Mouse (Mus musculus) neural tube, embryonic 15.5 days (tissue): ENCODE data around the gene Klc2. TPM values are rescaled to one million over a fixed set of nuclear protein-coding genes. Genes with fewer than 3 reads are reported as not detected.
"Not testable (repeated sequence)": the region's sequence is repeated elsewhere in the genome, so short reads cannot be mapped to it uniquely, and the experiment has no call there.

Experiments used
- ATAC-seq: fragments of 200-750 bp; cut with Nextera tagmentation; 2 replicates; pipeline ENCODE4 v1.8.0; 2017; ENCODE audit warnings: mild to moderate bottlenecking, moderate TSS enrichment, moderate library complexity; ENCODE audit not compliant: low FRiP score
- H3K27ac ChIP-seq: fragments of 300-500 bp; sonication (generic); replicated peaks from 2 replicates; pipeline ENCODE4 v1.5.1; 2015; ENCODE audit warnings: mild to moderate bottlenecking, inconsistent platforms
- H3K27me3 ChIP-seq: fragments of 300-500 bp; sonication (generic); replicated peaks from 2 replicates; pipeline ENCODE4 v1.6.1; 2015; ENCODE audit warnings: inconsistent platforms
- H3K36me3 ChIP-seq: fragments of 300-500 bp; sonication (generic); 2 replicates; pipeline ENCODE4 v1.6.1; 2015; ENCODE audit warnings: inconsistent platforms
- H3K4me1 ChIP-seq: fragments of 300-500 bp; sonication (generic); 2 replicates; pipeline ENCODE4 v1.6.1; 2015; ENCODE audit warnings: inconsistent platforms
- H3K4me2 ChIP-seq: fragments of 300-500 bp; sonication (generic); 2 replicates; pipeline ENCODE4 v1.6.1; 2015; ENCODE audit warnings: inconsistent platforms, mild to moderate bottlenecking, moderate library complexity
- H3K4me3 ChIP-seq: fragments of 300-500 bp; sonication (generic); replicated peaks from 2 replicates; pipeline ENCODE4 v1.5.1; 2015; ENCODE audit warnings: mild to moderate bottlenecking, inconsistent platforms
- H3K9ac ChIP-seq: fragments of 300-500 bp; sonication (generic); replicated peaks from 2 replicates; pipeline ENCODE4 v1.6.1; 2015; ENCODE audit warnings: mild to moderate bottlenecking, inconsistent platforms
- H3K9me3 ChIP-seq: fragments of 300-500 bp; sonication (generic); replicated peaks from 2 replicates; pipeline ENCODE4 v1.6.1; 2016; ENCODE audit warnings: inconsistent platforms
- WGBS: fragments of 180-500 bp; shearing (Covaris S2); methylation state at CpG from one replicate; pipeline ENCODE4 v1.1.7; 2015; ENCODE audit warnings: mixed read lengths; 5-methylcytosine and 5-hydroxymethylcytosine counted together
- polyA plus RNA-seq: library from polyadenylated mRNA; unstranded; fragments of >200 nt; fragmentation: Nextera tagmentation; extraction: Ambion mirVana; gene quantifications from 2 replicates; pipeline ENCODE4 v1.2.1, GENCODE M21; 2015

Gene Klc2
- polyA plus RNA-seq, 1 experiment from 2014 or later = 94.5 TPM

DNA sequence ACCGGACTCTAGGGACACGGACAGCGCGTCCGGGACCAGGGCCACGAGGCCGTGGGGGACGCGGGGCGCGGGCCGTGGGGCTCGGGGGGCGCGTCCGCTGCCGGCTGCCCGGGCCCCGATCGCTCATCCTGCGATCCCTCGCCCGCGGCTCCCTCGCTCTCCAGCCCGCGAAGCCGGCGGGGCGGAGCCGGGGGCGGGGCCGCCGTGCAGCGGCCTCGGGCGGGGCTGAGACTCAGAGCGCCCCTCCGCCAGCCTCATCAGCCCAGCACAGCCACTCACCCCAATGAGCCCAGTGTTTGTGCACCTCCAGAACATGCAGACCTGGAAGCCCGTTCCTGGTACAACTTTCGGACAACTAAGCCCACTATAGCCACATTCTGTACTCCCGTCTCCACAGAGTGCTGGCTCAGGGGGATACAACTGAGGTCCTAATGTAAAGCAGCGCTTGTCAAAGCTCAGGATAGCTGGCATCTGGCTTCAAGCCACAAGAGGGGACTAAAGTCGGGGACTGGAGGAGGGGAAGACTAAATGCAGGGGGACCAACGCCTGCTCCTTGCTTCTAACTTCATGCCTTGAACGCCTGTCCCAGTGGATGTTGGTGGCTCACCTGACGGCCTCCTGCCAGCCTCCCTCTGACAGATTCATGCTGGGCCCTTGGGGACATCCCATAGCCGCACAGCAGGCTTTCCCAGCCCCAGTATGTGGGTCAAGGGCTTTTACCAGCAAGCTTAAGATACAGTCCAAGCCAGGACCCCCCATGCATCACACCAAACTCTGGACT is 19.8 kb downstream of the Klc2 start, which contains the start of gene Cnih2:
Gene Cnih2, minus strand, starts transcription at position 159 of the 781 bp plus-strand sequence.
- H3K4me2 ChIP-seq = peak within 1 kb of the TSS; percentile 80
- H3K9me3 ChIP-seq = no peaks in the 10 kb centered on the region
- peaks cover 57% of the 10 kb centered on the region for H3K4me1 ChIP-seq
- WGBS = 4% methylated on average over 37 of the region's 48 CpGs
- ATAC-seq = peak; percentile 67
- peak within 1 kb of the TSS; percentile 95 for H3K27ac ChIP-seq
- H3K27me3 ChIP-seq = no peaks in the 10 kb centered on the region
- peaks cover 44% of the 10 kb centered on the region for H3K36me3 ChIP-seq
- H3K4me3 ChIP-seq = peak within 1 kb of the TSS; percentile 90
- peak within 1 kb of the TSS; percentile 99 for H3K9ac ChIP-seq

DNA sequence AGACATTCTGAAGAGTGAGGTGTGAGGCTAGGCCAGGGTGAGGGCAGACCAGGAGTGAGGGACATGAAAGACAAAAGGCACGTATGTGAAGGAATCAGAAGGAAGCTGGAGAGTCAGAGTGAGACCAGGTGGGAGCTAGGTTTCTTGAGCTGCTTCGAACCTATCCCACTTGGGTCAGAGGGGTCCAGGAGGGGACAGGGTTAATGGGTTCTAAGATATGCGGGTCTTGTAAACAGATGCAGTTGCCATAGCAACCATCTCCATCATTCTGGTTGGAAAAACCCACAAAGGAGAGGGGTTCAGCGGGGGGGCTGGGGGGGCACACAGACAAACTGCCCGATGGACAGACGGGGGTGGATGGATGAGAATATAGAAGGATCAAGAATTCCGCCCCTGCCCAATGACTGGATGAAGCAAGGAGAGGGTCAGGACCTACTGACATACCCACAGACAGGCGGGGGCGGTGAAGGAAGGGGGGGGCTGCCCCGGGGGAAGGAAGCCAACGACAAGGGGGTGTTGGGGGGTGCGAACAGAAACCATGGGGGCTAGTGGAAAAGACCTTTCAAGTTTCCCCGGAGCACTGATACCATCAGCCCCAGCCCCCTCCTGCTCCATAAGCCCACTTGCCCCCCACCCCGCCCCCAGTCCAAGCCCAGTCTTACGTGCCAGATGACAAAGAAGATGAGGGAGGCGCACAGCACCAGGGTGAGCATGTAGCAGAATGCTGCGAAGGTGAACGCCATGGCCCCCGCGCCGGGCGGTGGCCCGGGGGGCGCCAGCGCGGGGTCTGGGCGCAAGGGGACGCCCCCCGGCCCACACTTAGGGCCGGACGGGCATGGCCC is 20.6 kb downstream of the Klc2 start:
- H3K9ac ChIP-seq = peak overlapping the region; percentile 99
- H3K4me3 ChIP-seq = peak overlapping the region; percentile 90
- H3K4me2 ChIP-seq = peak overlapping the region; percentile 80
- H3K27me3 ChIP-seq = no peaks in the 10 kb centered on the region
- H3K4me1 ChIP-seq = peaks cover 64% of the 10 kb centered on the region
- H3K36me3 ChIP-seq = peaks cover 44% of the 10 kb centered on the region
- peak; percentile 36 for ATAC-seq
- no peaks in the 10 kb centered on the region for H3K9me3 ChIP-seq
- peak overlapping the region; percentile 95 for H3K27ac ChIP-seq
- 1% methylated on average over 30 of the region's 31 CpGs for WGBS

DNA sequence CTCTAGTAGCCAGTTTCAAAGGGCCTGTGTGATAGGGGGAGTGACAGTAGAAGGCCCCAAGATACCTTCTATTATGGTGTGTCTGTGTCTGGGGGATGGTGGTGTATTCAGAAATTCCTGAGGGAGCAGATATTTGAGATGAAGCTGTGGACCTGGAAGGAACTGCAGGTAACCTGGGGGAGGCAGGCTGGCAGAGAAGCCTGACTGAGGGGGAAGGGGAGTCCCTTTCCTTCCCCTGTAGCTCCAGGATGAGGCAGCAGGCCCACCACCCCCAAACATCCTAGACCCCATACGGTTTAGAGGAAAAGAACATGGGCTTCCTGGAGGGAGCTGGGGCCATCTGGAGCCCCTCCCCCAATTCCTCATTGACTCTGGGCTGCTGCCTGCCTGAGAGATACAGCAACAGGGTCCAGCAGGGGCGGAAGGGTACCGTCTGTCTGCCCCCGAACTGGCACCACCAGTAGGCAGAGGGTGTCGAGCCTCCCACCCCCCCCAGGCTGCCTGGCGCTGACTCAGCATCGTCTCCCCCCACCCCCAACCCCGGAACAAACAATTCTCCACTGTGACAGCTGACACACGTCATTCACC is 22.4 kb downstream of the Klc2 start:
- H3K4me1 ChIP-seq = peaks cover 74% of the 10 kb centered on the region
- no peaks in the 10 kb centered on the region for H3K27me3 ChIP-seq
- peaks cover 45% of the 10 kb centered on the region for H3K36me3 ChIP-seq
- H3K27ac ChIP-seq = peak overlapping the region; percentile 95
- peak overlapping the region; percentile 99 for H3K9ac ChIP-seq
- ATAC-seq = no peak
- H3K4me3 ChIP-seq = peak overlapping the region; percentile 90
- WGBS = 10% methylated on average over 9 of the region's 9 CpGs
- peak overlapping the region; percentile 80 for H3K4me2 ChIP-seq
- H3K9me3 ChIP-seq = no peaks in the 10 kb centered on the region

DNA sequence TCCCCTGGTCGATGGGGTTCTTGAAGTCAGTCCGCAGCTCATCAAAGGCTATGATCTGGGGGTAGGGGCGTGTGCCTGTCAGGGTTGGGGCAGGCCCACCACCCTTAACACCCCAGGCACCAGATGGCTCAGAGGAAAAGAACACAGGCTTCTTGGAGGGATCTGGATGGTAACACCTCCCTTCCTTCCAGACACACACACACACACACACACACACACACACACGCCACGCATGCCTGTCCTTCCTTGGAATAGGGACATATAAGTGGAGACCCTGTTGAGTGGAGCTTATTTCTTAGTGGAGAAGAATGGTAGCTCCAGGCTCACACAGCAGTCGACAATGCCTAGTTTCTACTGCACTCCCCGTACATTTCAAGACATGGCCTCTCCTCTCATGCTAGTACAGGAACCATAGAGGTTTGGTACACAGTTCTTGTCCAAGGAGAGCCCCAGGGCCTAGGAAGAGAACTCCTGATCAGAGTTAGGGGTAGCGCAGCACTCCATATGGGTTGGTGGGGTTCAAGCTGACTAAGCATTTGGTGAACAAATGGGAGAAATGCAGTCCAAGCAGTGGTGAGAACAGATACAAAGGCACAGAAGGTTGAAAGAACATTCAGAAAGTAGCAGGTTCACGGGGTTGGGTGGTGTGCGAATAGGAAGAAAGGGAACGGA is 23.5 kb downstream of the Klc2 start:
- peak; percentile 22; the same call in 1 of the 2 replicates for ATAC-seq
- WGBS = 25% methylated on average over 11 of the region's 11 CpGs
- peak overlapping the region; percentile 99 for H3K9ac ChIP-seq
- peaks cover 42% of the 10 kb centered on the region for H3K36me3 ChIP-seq
- H3K4me2 ChIP-seq = peak overlapping the region; percentile 80
- H3K27ac ChIP-seq = peak overlapping the region; percentile 95
- no peaks in the 10 kb centered on the region for H3K27me3 ChIP-seq
- H3K9me3 ChIP-seq = no peaks in the 10 kb centered on the region
- peak overlapping the region; percentile 90 for H3K4me3 ChIP-seq
- H3K4me1 ChIP-seq = peaks cover 75% of the 10 kb centered on the region

DNA sequence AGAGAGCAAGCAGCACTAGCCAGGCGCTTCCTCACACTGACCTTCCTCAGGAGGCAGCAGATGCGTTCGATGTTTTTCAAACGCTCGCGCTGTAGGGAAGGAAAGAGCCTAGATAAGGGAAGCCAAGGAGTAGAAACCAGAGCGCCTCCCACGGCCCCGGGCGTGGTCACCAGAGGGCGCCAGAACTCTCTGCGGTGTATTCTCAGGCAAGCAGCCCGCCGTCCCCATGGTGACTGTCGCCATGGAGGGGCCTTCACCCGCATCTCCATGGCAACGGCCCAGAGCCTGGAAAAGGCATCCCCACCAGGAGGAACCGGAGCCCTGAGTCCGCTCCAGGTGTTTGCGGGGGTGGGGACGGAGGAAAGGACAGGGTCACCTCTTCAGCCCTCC is 24.1 kb downstream of the Klc2 start:
- 0% methylated on average over 21 of the region's 21 CpGs for WGBS
- Histone ChIP-seq H3K4me1 (peaks cover 76% of the 10 kb centered on the region), H3K27me3 (no peaks in the 10 kb centered on the region)

DNA sequence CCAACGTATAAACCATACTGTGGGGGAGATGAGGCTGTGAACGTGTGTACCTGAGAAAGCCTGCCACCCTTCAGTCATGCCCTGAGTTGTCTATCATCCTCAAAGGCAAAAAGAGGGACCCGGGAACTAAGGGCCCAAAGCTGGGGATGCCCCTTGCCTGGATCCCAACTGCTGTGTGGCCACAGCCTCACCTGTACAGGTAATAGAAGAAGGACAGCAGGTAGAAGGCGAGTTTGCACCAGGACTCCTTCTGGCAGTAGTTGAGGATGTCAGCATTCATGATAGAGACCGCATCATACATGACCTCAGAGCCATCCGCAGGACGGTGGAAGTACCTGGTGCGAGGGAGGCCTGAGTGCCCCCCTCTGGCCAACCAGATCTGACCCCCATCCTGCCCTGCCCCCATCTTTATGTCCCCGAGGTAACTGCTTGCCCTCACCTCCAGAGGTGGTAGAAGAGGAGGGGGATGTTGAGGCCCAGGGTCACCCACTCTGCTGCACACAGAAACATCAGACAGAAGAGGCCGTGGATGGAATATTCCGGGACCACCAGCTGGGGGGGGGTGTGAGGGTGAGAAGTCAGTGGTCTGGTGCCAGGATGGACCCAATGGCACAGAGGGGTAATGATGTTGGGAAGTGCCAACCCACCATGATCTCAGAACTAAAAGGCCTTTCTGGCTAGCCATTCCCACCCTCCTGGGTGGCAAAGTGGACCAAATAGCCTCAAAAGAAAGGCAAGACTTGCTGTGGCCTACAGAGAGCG is 24.7 kb downstream of the Klc2 start:
- Histone ChIP-seq H3K9ac (peak overlapping the region; percentile 99; the same call in 1 of the 2 replicates), H3K9me3 (no peaks in the 10 kb centered on the region), H3K4me3 (peak overlapping the region; percentile 90; the same call in 1 of the 2 replicates), H3K4me1 (peaks cover 76% of the 10 kb centered on the region), H3K36me3 (peaks cover 39% of the 10 kb centered on the region), H3K4me2 (peak overlapping the region; percentile 80), H3K27ac (peak overlapping the region; percentile 95), H3K27me3 (no peaks in the 10 kb centered on the region)
- no peak for ATAC-seq
- 74% methylated on average over 12 of the region's 12 CpGs for WGBS

More for the DNA sequence above, 24.1 kb downstream of the Klc2 start:
- no peaks in the 10 kb centered on the region for H3K9me3 ChIP-seq
- H3K9ac ChIP-seq = peak overlapping the region; percentile 99
- ATAC-seq = peak; percentile 67
- peak overlapping the region; percentile 95 for H3K27ac ChIP-seq
- peak overlapping the region; percentile 90 for H3K4me3 ChIP-seq
- peak overlapping the region; percentile 80 for H3K4me2 ChIP-seq
- peaks cover 39% of the 10 kb centered on the region for H3K36me3 ChIP-seq

DNA sequence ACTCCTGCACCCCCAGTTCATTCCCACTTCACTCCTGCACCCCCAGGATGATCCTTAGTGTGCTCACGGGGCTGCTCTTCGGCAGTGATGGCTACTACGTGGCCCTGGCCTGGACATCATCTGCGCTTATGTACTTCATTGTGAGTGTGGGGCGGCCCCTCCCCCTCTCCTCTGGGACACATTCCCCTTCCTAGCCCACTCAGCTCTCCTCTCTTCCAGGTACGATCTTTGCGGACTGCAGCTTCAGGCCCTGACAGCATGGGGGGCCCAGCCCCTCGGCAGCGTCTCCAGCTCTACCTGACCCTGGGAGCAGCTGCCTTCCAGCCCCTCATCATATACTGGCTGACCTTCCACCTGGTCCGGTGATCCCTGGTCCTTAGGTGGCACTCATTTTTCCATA is 26.3 kb downstream of the Klc2 start:
- H3K27me3 ChIP-seq = no peaks in the 10 kb centered on the region
- no peak for ATAC-seq
- peaks cover 39% of the 10 kb centered on the region for H3K36me3 ChIP-seq
- H3K4me2 ChIP-seq = no peak overlapping the region
- 0 out of 2 replicates have a peak overlapping the region, but pooled peaks have one; percentile 5 for H3K9ac ChIP-seq
- no peak overlapping the region for H3K4me3 ChIP-seq
- 0 out of 2 replicates have a peak overlapping the region, but pooled peaks have one; percentile 5 for H3K27ac ChIP-seq
- WGBS = 83% methylated on average over 10 of the region's 10 CpGs
- peaks cover 73% of the 10 kb centered on the region for H3K4me1 ChIP-seq
- H3K9me3 ChIP-seq = no peaks in the 10 kb centered on the region

DNA sequence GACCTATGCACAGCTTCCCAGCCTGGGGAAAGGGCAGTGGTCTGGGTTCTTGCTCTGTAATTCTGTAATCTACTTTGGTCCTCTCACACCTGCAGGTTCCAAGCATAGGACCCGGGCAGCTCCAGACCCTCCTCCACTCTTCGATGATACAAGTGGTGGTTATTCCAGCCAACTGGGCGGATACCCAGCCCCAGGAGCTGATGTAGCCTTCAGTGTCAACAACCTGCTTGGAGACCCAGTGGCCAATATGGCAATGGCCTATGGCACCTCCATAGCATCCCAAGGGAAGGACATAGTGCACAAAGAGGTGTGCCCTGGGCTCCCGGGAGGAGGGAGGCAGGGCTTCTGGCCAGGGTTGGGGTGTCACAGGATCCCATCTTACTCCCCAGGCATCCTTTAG is 29.0 kb downstream of the Klc2 start:
- Histone ChIP-seq H3K9ac (peak overlapping the region; percentile 71), H3K27me3 (peaks cover 21% of the 10 kb centered on the region), H3K27ac (no peak overlapping the region), H3K4me3 (peak overlapping the region; percentile 69), H3K4me1 (peaks cover 62% of the 10 kb centered on the region), H3K9me3 (no peaks in the 10 kb centered on the region), H3K36me3 (peaks cover 39% of the 10 kb centered on the region), H3K4me2 (peak overlapping the region; percentile 84)
- 85% methylated on average over 4 of the region's 4 CpGs for WGBS
- no peak for ATAC-seq

DNA sequence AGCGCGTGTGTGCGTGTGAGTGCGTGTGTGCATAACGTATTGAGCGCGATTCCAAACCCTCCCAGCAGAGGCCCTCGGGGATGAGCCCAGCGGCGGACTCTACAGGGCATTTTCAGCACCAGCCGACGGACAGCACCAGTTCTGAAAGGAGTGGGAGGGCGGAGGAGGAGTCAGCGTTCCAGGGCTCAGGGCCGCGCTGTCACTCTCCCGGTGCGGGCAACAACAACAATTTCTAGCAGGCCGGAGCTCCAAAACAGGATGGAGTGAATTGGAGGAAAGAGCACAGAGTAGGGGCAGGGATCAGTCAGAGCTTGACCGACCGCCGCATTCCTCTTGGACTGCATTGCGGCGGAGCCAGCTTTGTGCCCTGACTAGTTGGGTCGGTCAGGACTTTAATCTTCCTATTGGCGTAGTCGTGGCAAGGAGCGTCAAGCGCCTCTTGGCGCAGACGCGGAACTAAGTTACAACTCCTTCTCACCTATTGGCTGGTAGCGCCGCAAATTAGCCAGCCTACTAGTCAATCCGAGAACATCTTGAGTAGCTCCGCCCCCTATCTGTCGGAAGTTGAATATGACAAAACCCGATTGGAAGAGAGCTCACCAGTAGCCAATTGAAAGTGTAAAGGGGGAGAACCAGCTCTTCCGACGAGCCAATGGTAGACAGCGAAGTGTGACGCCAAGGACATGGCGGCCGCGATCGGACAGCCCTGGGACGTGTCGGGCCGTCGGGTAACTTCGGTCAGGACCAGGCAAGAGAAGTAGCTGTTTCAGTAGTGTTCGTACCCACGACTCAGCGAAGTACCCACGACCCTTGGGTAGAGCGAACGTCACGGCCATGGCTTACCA is 30.3 kb downstream of the Klc2 start, which contains the start of gene Yif1a:
Gene Yif1a, plus strand, starts transcription at position 655 of the 845 bp plus-strand sequence.
- Histone ChIP-seq H3K27me3 (peaks cover 32% of the 10 kb centered on the region), H3K9ac (peak within 1 kb of the TSS; percentile 71), H3K4me3 (peak within 1 kb of the TSS; percentile 69), H3K4me1 (peaks cover 55% of the 10 kb centered on the region), H3K4me2 (peak within 1 kb of the TSS; percentile 84), H3K9me3 (no peaks in the 10 kb centered on the region), H3K36me3 (peaks cover 32% of the 10 kb centered on the region), H3K27ac (peak within 1 kb of the TSS; percentile 93)
- under 1% methylated on average over 58 of the region's 58 CpGs for WGBS
- peak; percentile 91 for ATAC-seq

DNA sequence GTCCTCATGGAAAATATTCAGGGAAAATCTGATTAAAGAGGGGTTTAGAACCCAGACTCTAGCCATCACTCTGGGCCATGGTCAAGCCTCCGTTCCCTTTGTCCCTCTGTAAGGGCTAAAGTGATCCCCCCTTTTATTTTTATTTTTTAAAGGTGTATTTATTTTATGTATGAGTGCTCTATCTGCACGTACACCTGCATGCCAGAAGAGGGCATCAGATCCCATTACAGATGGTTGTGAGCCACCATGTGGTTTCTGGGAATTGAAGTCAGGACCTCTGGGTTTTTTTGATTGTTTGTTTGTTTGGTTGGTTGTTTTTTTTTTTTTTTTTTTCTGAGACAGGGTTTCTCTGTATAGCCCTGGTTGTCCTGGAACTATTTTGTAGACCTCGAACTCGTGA is 31.8 kb downstream of the Klc2 start:
- H3K9ac ChIP-seq, ATAC-seq, H3K4me2 ChIP-seq, H3K9me3 ChIP-seq, H3K27ac ChIP-seq, H3K4me3 ChIP-seq: not testable (repeated sequence)
- H3K27me3 ChIP-seq = peaks cover 48% of the 10 kb centered on the region
- WGBS = 53% methylated on average over 4 of the region's 4 CpGs
- H3K36me3 ChIP-seq = peaks cover 17% of the 10 kb centered on the region
- H3K4me1 ChIP-seq = peaks cover 44% of the 10 kb centered on the region
